Mouse (Mus musculus) sigmoid colon, adult 10 weeks (tissue): Measurements from ENCODE around the gene Sem1. TPM values are rescaled to one million over a fixed set of nuclear protein-coding genes. Genes with fewer than 3 reads are reported as not detected.

Experiments
- polyA plus RNA-seq: library from polyadenylated mRNA; stranded (reverse); fragments of 350-450 nt; fragmentation: Illumina TruSeq; extraction: RNeasy Lipid Tissue Mini Kit (QIAGEN cat#74804); gene quantifications from one replicate; pipeline ENCODE4 v1.2.3, GENCODE M21; 2014; ENCODE audit warnings: low read depth, low replicate concordance

Gene Sem1
- 59.5 TPM for polyA plus RNA-seq

DNA sequence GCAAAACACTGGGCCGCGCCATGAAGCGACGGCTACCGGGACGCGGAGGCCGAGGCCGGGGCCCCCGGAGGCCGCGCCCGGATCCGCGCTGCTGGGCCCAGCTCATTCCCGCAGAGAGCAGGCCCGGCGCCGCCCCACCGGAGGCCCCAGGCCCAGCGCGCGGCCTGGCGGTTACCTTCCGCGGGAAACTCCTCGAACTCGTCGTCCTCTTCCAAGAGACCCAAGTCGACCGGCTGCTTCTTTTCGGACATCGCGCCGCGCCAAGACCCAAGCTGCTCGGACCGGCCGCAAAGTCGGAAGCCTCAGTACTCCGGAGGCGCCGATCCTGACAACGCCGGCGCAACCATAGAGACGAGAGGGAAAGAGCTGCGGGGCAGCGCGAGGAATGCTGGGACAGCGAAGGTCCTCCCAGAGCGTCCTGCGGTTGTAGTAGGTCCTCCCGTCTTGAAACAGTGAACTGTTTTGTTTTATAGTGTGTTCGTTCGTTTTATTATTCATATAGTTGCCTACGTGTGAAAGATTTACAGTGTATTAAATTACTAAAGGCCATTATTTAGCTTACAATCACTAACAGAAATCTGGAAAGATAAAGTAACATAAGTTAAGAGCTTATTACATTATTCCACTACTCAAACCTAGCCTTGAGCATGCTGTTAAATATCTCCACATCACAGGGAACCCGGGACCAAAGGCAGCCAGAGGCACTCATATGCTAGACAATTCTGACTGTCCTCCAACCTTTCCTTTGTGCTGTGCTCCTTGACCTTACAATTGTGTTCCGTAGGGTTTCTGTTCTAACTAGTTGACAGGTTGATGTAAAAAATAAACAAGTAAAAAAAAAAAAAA lies at the start of gene Sem1:
Sem1 (minus strand) TSS at position 360 of the 846 bp plus-strand sequence.

